Mouse (Mus musculus) E14TG2a.4 (cell line): ENCODE data around the gene Ppid.
"Not testable (repeated sequence)": the region's sequence is repeated elsewhere in the genome, so short reads cannot be mapped to it uniquely, and the experiment has no call there.

ENCODE experiments used
- H3K27me3 ChIP-seq: 2 replicates; pipeline ENCODE4 v1.6.1; 2014; ENCODE audit warnings: low read length, control low read depth; ENCODE audit not compliant: insufficient read depth
- H3K36me3 ChIP-seq: 2 replicates; pipeline ENCODE4 v1.6.1; 2014; ENCODE audit warnings: low read length, control low read depth; ENCODE audit not compliant: insufficient read depth
- H3K4me1 ChIP-seq: replicated peaks from 2 replicates; pipeline ENCODE4 v1.6.1; 2014; ENCODE audit warnings: low read depth, low read length, control low read depth
- H3K4me3 ChIP-seq: replicated peaks from 2 replicates; pipeline ENCODE4 v1.5.1; 2014; ENCODE audit warnings: mild to moderate bottlenecking, low read length
- H3K9me3 ChIP-seq: 2 replicates; pipeline ENCODE4 v1.6.1; 2014; ENCODE audit warnings: low read length, control low read depth
- CTCF ChIP-seq: conservative IDR thresholded peaks from 2 replicates; pipeline ENCODE4 v1.5.1; 2014; ENCODE audit warnings: low read length
- NANOG ChIP-seq: IDR thresholded peaks from 2 replicates; pipeline ENCODE4 v1.6.1; 2014; ENCODE audit warnings: borderline replicate concordance, low read length, mixed read lengths
- POU5F1 ChIP-seq: IDR thresholded peaks from 2 replicates; pipeline ENCODE4 v1.6.1; 2014; ENCODE audit warnings: low read length, borderline replicate concordance

The Ppid gene

GRCm38 (mm10) chr3:79568629-79569350 is 22.4 kb upstream of the Ppid start:
- Histone ChIP-seq H3K9me3 (no peaks in the 10 kb centered on the region), H3K4me3 (peak overlapping the region; percentile 92), H3K36me3 (0 out of 2 replicates have a peak, but pooled peaks cover 7% of the 10 kb centered on the region), H3K27me3 (no peaks in the 10 kb centered on the region), H3K4me1 (peaks cover 48% of the 10 kb centered on the region)
- TF ChIP-seq CTCF, result peak; percentile 47
- TF ChIP-seq NANOG, result no peak

- Histone ChIP-seq H3K4me3 (no peak overlapping the region), H3K27me3 (no peaks in the 10 kb centered on the region), H3K4me1 (peaks cover 48% of the 10 kb centered on the region), H3K9me3 (no peaks in the 10 kb centered on the region), H3K36me3 (0 out of 2 replicates have a peak, but pooled peaks cover 7% of the 10 kb centered on the region)
- TF ChIP-seq POU5F1 (no peak), CTCF (no peak), NANOG (no peak)
Observed at GRCm38 (mm10) chr3:79569351-79569681, 21.8 kb upstream of the Ppid start.

DNA sequence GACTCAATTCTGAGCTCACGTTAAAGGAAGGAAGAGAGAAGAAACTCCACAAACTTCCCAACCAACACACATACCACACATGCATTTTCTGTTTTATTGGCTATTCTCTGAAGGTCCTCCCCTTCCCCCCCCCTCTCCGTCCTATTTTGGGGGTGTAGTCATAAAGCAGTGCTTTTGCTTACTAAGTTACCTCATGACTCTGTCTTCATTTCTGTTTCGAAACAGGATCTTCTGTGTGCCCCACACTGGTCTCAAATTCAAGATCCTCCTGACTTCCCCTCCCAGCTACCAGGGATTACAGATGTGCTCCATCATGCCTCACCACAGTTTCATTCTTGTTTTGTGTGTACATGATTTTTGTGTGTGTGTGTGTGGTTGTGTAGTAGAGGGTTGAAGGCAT is 18.7 kb upstream of the Ppid start:
- Histone ChIP-seq H3K36me3 (no peaks in the 10 kb centered on the region), H3K27me3 (no peaks in the 10 kb centered on the region), H3K4me1 (peaks cover 46% of the 10 kb centered on the region), H3K4me3 (no peak overlapping the region), H3K9me3 (no peaks in the 10 kb centered on the region)
- TF ChIP-seq POU5F1 (no peak), CTCF (no peak), NANOG (no peak)

DNA sequence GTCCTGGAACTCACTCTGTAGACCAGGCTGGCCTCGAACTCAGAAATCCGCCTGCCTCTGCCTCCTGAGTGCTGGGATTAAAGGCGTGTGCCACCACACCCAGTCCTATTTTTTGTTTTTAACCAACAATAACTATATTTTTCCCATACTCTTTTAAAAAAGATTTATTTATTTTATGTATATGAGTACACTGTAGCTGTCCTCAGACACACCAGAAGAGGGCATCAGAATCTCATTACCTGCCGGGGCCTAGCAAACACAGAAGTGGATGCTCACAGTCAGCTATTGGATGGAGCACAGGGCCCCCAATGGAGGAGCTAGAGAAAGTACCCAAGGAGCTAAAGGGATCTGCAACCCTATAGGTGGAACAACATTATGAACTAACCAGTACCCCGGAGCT is 17.8 kb upstream of the Ppid start:
- not testable (repeated sequence) for H3K9me3 ChIP-seq, H3K27me3 ChIP-seq, H3K4me3 ChIP-seq, H3K36me3 ChIP-seq
- peaks cover 43% of the 10 kb centered on the region for H3K4me1 ChIP-seq

- Histone ChIP-seq H3K27me3 (no peaks in the 10 kb centered on the region), H3K9me3 (no peaks in the 10 kb centered on the region), H3K4me1 (peaks cover 35% of the 10 kb centered on the region), H3K4me3 (no peak overlapping the region), H3K36me3 (no peaks in the 10 kb centered on the region)
- TF ChIP-seq CTCF (no peak), NANOG (no peak), POU5F1 (no peak)
Observed at GRCm38 (mm10) chr3:79574336-79574735, 16.8 kb upstream of the Ppid start.

GRCm38 (mm10) chr3:79575576-79576467 is 15.3 kb upstream of the Ppid start:
- Histone ChIP-seq H3K4me1 (peaks cover 33% of the 10 kb centered on the region), H3K4me3 (no peak overlapping the region), H3K9me3 (no peaks in the 10 kb centered on the region), H3K27me3 (no peaks in the 10 kb centered on the region), H3K36me3 (no peaks in the 10 kb centered on the region)
- no peak for TF ChIP-seq NANOG
- TF ChIP-seq CTCF, result no peak
- no peak for TF ChIP-seq POU5F1

GRCm38 (mm10) chr3:79576468-79576816 is 14.7 kb upstream of the Ppid start:
- Histone ChIP-seq H3K4me1 (peaks cover 30% of the 10 kb centered on the region), H3K36me3 (no peaks in the 10 kb centered on the region), H3K9me3 (no peaks in the 10 kb centered on the region), H3K27me3 (no peaks in the 10 kb centered on the region), H3K4me3 (no peak overlapping the region)
- TF ChIP-seq POU5F1, result no peak

DNA sequence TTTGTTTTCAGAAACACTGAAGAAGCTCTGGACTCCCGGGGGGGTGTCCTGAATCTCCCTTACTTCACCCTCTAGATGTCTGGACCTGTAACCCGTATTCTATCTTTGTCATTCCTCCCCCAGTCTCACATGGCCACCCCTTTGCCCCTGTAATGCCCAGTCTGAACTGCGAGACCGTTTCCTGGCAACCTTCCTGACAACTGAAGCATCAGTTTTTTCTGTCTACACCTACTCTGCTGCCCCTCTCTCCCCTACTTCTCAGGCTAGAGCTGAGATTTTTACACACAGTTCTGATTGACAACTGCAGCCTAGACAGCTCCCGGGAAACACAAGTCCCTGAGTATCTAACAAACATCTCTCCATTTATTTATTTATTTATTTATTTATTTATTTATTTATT is 14.3 kb upstream of the Ppid start:
- Histone ChIP-seq H3K36me3 (no peaks in the 10 kb centered on the region), H3K4me3 (no peak overlapping the region), H3K9me3 (no peaks in the 10 kb centered on the region), H3K4me1 (peaks cover 26% of the 10 kb centered on the region), H3K27me3 (no peaks in the 10 kb centered on the region)
- no peak for TF ChIP-seq POU5F1
- TF ChIP-seq NANOG, result no peak
- TF ChIP-seq CTCF, result no peak

DNA sequence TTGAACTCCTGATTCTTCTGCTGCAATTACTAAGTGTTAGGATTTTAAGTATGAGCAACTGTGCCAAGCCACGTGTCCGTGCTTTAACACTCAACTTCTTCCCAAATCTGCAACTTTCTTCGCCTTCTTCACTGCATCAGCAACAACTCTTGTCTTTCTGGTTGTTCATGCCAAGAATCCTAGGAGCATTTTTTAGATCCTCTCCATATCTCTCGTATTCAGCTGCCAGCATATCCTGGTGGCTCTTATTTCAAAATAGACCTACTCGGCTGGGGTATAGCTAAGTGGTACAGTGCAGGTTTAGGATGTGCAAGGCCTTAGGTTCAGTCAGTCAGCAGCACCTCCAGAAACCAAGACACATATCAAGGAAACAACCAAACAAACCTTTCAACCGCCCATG is 13.5 kb upstream of the Ppid start:
- Histone ChIP-seq H3K9me3 (no peaks in the 10 kb centered on the region), H3K36me3 (no peaks in the 10 kb centered on the region), H3K4me3 (no peak overlapping the region), H3K27me3 (peaks cover 5% of the 10 kb centered on the region), H3K4me1 (peaks cover 19% of the 10 kb centered on the region)
- TF ChIP-seq POU5F1 (no peak), CTCF (no peak), NANOG (no peak)
